Mouse (Mus musculus): ENCODE data around the gene Fam20c. TPM values are rescaled to one million over a fixed set of nuclear protein-coding genes. Genes with fewer than 3 reads are reported as not detected.
A peak's percentile ranks its signal among the peaks of the same experiment; 100 is the strongest.

Gene Fam20c
- polyA plus RNA-seq (2015; fragmentation: Nextera tagmentation; extraction: Ambion mirVana): 19.8 and 19.9 TPM in 2 replicates

GRCm38 (mm10) chr5:138754303-138755120 lies at the start of gene Fam20c:
Gene Fam20c (plus strand): TSS chr5:138754514.
- Histone ChIP-seq H3K36me3 (peaks cover 12% of the 10 kb centered on the region), H3K27me3 (peaks cover 30% of the 10 kb centered on the region), H3K4me2 (peak within 1 kb of the TSS; percentile 94), H3K9ac (peak within 1 kb of the TSS; percentile 76), H3K4me1 (peaks cover 53% of the 10 kb centered on the region), H3K4me3 (replicated peaks) (peak within 1 kb of the TSS; percentile 66), H3K9me3 (replicated peaks) (no peaks in the 10 kb centered on the region), H3K27ac (peak within 1 kb of the TSS; percentile 92)
- under 1% methylated on average over 84 of the region's 98 CpGs for WGBS
- ATAC-seq (replicated peaks; ENCODE audit: low FRiP score): peak; percentile 89

- Histone ChIP-seq H3K4me2 (no peak overlapping the region), H3K36me3 (no peaks in the 10 kb centered on the region), H3K27me3 (no peaks in the 10 kb centered on the region), H3K4me3 (replicated peaks) (no peak overlapping the region), H3K9ac (no peak overlapping the region), H3K4me1 (peaks cover 13% of the 10 kb centered on the region), H3K27ac (no peak overlapping the region), H3K9me3 (replicated peaks) (no peaks in the 10 kb centered on the region)
- ATAC-seq (replicated peaks; ENCODE audit: low FRiP score): no peak
Observed at GRCm38 (mm10) chr5:138707367-138707766, 46.9 kb upstream of the Fam20c start.

- no peaks in the 10 kb centered on the region for H3K9me3 ChIP-seq (replicated peaks)
- ATAC-seq (replicated peaks; ENCODE audit: low FRiP score): no peak
Observed at GRCm38 (mm10) chr5:138708591-138708990, 45.7 kb upstream of the Fam20c start.

GRCm38 (mm10) chr5:138715561-138716095 lies 38.7 kb upstream of the Fam20c start:
- Histone ChIP-seq H3K9me3 (replicated peaks) (no peaks in the 10 kb centered on the region), H3K36me3 (no peaks in the 10 kb centered on the region), H3K4me2 (no peak overlapping the region), H3K4me1 (peaks cover 10% of the 10 kb centered on the region), H3K27ac (no peak overlapping the region), H3K9ac (no peak overlapping the region), H3K27me3 (no peaks in the 10 kb centered on the region), H3K4me3 (replicated peaks) (no peak overlapping the region)
- 18% methylated on average over 14 of the region's 14 CpGs for WGBS
- no peak for ATAC-seq (replicated peaks; ENCODE audit: low FRiP score)

More at GRCm38 (mm10) chr5:138708591-138708990, 45.7 kb upstream of the Fam20c start:
- no peak overlapping the region for H3K9ac ChIP-seq
- H3K27ac ChIP-seq: no peak overlapping the region
- H3K4me1 ChIP-seq: peaks cover 6% of the 10 kb centered on the region
- no peaks in the 10 kb centered on the region for H3K36me3 ChIP-seq
- no peak overlapping the region for H3K4me2 ChIP-seq
- H3K4me3 ChIP-seq (replicated peaks): no peak overlapping the region
- H3K27me3 ChIP-seq: no peaks in the 10 kb centered on the region

- Histone ChIP-seq H3K4me3 (replicated peaks) (no peak overlapping the region), H3K4me2 (no peak overlapping the region), H3K36me3 (no peaks in the 10 kb centered on the region), H3K27me3 (no peaks in the 10 kb centered on the region), H3K4me1 (peaks cover 14% of the 10 kb centered on the region), H3K27ac (no peak overlapping the region), H3K9ac (no peak overlapping the region), H3K9me3 (replicated peaks) (no peaks in the 10 kb centered on the region)
- WGBS: 28% methylated on average over 13 of the region's 13 CpGs
- ATAC-seq (replicated peaks; ENCODE audit: low FRiP score): peak; percentile 64
Observed at GRCm38 (mm10) chr5:138720329-138721190, 33.8 kb upstream of the Fam20c start.

GRCm38 (mm10) chr5:138724417-138724816 lies 29.9 kb upstream of the Fam20c start:
- Histone ChIP-seq H3K27me3 (no peaks in the 10 kb centered on the region), H3K4me3 (replicated peaks) (no peak overlapping the region), H3K9me3 (replicated peaks) (no peaks in the 10 kb centered on the region), H3K4me2 (no peak overlapping the region), H3K4me1 (peaks cover 15% of the 10 kb centered on the region), H3K9ac (no peak overlapping the region), H3K36me3 (no peaks in the 10 kb centered on the region), H3K27ac (no peak overlapping the region)
- ATAC-seq (replicated peaks; ENCODE audit: low FRiP score): no peak
- 86% methylated on average over 5 of the region's 5 CpGs for WGBS

- peaks cover 14% of the 10 kb centered on the region for H3K4me1 ChIP-seq
- no peak overlapping the region for H3K4me3 ChIP-seq (replicated peaks)
- no peak overlapping the region; the same call in 1 of the 2 replicates for H3K27ac ChIP-seq
- WGBS: 46% methylated on average over 7 of the region's 7 CpGs
- no peak overlapping the region for H3K9ac ChIP-seq
- no peaks in the 10 kb centered on the region for H3K36me3 ChIP-seq
- no peak for ATAC-seq (replicated peaks; ENCODE audit: low FRiP score)
- no peaks in the 10 kb centered on the region for H3K27me3 ChIP-seq
- H3K9me3 ChIP-seq (replicated peaks): no peaks in the 10 kb centered on the region
- no peak overlapping the region for H3K4me2 ChIP-seq
Observed at GRCm38 (mm10) chr5:138725151-138725550, 29.2 kb upstream of the Fam20c start.

- WGBS: 66% methylated on average over 5 of the region's 5 CpGs
- ATAC-seq (replicated peaks; ENCODE audit: low FRiP score): no peak
- Histone ChIP-seq H3K27ac (no peak overlapping the region), H3K9ac (no peak overlapping the region), H3K27me3 (no peaks in the 10 kb centered on the region), H3K4me3 (replicated peaks) (no peak overlapping the region), H3K4me2 (no peak overlapping the region), H3K4me1 (peaks cover 14% of the 10 kb centered on the region; the same call in 1 of the 2 replicates), H3K36me3 (no peaks in the 10 kb centered on the region), H3K9me3 (replicated peaks) (no peaks in the 10 kb centered on the region)
Observed at GRCm38 (mm10) chr5:138730863-138731262, 23.5 kb upstream of the Fam20c start.

- Histone ChIP-seq H3K27ac (no peak overlapping the region), H3K4me2 (no peak overlapping the region), H3K9me3 (replicated peaks) (no peaks in the 10 kb centered on the region), H3K36me3 (no peaks in the 10 kb centered on the region), H3K9ac (no peak overlapping the region), H3K4me1 (peaks cover 18% of the 10 kb centered on the region; the same call in 1 of the 2 replicates), H3K27me3 (no peaks in the 10 kb centered on the region), H3K4me3 (replicated peaks) (no peak overlapping the region)
- WGBS: 87% methylated on average over 11 of the region's 11 CpGs
- ATAC-seq (replicated peaks; ENCODE audit: low FRiP score): no peak
Observed at GRCm38 (mm10) chr5:138733317-138733899, 20.9 kb upstream of the Fam20c start.

- peaks cover 18% of the 10 kb centered on the region; the same call in 1 of the 2 replicates for H3K4me1 ChIP-seq
- no peaks in the 10 kb centered on the region for H3K27me3 ChIP-seq
- no peak overlapping the region for H3K9ac ChIP-seq
- no peaks in the 10 kb centered on the region for H3K36me3 ChIP-seq
- peak; percentile 43 for ATAC-seq (replicated peaks; ENCODE audit: low FRiP score)
- no peaks in the 10 kb centered on the region for H3K9me3 ChIP-seq (replicated peaks)
- no peak overlapping the region for H3K27ac ChIP-seq
- no peak overlapping the region for H3K4me2 ChIP-seq
- no peak overlapping the region for H3K4me3 ChIP-seq (replicated peaks)
- WGBS: 80% methylated on average over 18 of the region's 18 CpGs
Observed at GRCm38 (mm10) chr5:138734018-138734417, 20.3 kb upstream of the Fam20c start.

GRCm38 (mm10) chr5:138735201-138735757 lies 19.0 kb upstream of the Fam20c start:
- ATAC-seq (replicated peaks; ENCODE audit: low FRiP score): no peak
- Histone ChIP-seq H3K4me1 (peaks cover 18% of the 10 kb centered on the region; the same call in 1 of the 2 replicates), H3K9me3 (replicated peaks) (no peaks in the 10 kb centered on the region), H3K9ac (no peak overlapping the region), H3K27me3 (no peaks in the 10 kb centered on the region), H3K4me3 (replicated peaks) (no peak overlapping the region), H3K4me2 (no peak overlapping the region), H3K36me3 (no peaks in the 10 kb centered on the region), H3K27ac (no peak overlapping the region)
- WGBS: 87% methylated on average over 8 of the region's 8 CpGs
